Mouse (Mus musculus): ENCODE measurements around the gene Ampd3.

The Ampd3 gene

DNA sequence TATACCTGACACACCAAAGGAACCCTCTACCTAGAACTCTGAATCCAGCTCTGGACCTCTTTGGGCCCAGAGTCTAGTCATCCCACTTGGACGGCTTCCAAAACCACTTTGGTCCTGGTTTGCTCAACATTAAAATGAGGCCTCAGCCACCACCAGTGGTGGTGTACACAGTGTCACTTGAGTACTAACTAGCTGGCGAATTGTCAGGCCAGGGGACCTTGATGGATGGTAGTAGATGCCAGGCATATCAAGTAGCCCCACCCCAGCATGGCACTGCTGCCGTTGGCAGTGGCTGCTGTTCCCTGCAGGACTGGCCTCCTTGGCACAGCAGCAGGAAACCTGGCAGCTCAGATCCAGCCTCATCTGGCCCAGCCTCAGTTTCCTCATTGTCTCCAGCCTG lies 36.3 kb downstream of the Ampd3 start:
- no peak for DNase-seq

- no peak for DNase-seq
Observed at GRCm38 (mm10) chr7:110807460-110808030, 39.5 kb downstream of the Ampd3 start.

GRCm38 (mm10) chr7:110808962-110809361 lies 41.0 kb downstream of the Ampd3 start:
- DNase-seq = no peak

GRCm38 (mm10) chr7:110809585-110810557 lies 41.9 kb downstream of the Ampd3 start:
- no peak for DNase-seq

DNA sequence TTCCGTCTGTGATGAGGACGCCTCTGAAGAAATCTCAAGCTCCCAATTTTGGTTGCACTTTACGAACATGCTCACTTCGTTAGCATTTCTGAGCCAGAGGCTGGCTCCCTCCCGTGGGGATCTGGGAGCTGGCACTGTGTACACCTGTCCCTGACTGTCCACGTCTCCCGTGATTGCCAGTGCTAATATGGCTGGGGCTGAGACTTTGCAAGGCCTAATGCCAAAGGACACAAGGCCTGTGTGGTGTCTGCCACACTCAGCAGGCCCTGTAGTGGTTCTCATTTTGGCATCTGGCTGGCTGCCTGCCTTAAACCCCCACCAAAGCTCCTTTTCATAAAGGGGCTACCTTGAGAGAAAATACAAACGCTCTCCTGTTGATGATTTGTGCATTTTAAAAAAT lies 43.0 kb downstream of the Ampd3 start:
- DNase-seq = no peak

- DNase-seq = no peak
Observed at GRCm38 (mm10) chr7:110811529-110811928, 43.5 kb downstream of the Ampd3 start.

- no peak for DNase-seq
Observed at GRCm38 (mm10) chr7:110813983-110814382, 46.0 kb downstream of the Ampd3 start.

DNA sequence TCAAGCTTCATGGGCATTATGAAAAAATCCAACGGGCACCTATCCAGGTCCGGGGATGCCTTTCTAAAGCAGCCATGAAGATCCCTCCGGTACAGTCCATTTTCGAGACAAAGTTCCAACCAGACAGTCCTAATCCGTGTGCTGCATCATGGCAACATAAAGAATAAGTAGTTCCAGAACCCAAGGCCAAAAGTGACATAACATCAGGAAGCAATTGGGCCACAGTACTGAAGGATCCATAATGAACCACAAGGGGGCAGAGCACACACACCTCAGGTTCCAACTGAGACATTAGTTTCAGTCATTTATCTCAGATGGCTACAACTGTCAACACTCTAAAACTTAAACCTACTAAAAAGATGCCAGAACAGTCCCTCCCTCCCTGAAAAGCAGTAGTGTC lies 48.0 kb downstream of the Ampd3 start:
- DNase-seq = peak in 1 of 2 experiments; percentile 49

DNA sequence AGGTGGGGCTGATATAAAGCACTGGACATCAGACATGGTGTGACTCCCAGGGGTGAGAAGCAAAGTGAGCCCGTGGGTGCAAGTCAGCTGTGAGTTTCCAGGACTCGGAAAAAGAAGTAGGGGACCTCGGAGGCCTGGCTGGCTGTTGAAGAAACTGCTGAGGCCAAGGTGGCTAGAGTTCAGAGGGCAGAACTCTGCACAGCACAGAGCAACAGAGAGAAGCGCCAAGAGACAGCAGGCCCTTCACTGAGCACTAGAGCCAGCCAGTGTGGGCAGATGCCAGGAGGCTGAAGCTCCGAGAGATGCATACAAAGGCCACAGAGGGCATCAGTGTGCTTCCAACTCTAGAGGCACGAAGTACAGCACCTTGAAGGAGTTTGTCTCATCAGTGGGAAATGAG lies 50.2 kb downstream of the Ampd3 start:
- no peak for DNase-seq

GRCm38 (mm10) chr7:110818787-110819350 lies 50.9 kb downstream of the Ampd3 start:
- DNase-seq = no peak

DNA sequence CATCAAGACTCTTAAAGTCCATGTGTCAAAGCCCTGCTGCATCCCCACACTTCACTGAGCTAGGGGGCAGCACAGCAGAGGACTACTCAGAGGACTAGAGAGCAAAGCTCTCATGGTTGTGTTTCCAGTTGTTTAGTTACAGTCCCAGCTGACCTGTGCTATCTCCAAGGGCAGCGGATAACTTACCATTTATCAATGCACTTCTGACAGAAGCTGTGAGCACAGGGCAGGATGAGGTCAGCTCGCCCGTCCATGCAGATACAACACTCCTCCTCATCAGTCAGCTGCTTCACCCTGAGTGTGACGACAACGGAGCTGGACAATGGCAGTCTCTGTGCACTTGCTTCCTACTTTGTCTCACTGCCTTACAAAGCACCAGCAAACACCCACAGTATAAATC lies 53.1 kb downstream of the Ampd3 start:
- no peak for DNase-seq

DNA sequence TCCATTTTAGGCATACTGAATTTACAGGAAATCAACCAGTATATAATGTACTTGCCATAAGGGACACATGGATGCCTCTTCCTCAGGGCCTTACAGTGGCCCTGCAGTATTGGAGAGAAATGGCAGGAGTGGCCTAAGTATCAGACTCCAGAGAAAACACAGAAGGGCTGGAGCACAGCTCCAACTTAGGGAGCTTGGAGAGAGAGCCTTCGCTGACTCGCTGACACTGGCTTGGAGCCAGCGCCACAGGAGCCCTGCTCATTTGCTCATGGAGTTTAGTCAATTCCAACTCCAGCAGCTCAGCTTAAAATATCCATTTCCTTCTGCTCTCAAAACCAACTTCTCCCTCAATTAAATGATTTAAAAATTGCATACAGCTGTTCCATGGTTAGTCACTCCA lies 53.6 kb downstream of the Ampd3 start:
- DNase-seq = no peak

DNA sequence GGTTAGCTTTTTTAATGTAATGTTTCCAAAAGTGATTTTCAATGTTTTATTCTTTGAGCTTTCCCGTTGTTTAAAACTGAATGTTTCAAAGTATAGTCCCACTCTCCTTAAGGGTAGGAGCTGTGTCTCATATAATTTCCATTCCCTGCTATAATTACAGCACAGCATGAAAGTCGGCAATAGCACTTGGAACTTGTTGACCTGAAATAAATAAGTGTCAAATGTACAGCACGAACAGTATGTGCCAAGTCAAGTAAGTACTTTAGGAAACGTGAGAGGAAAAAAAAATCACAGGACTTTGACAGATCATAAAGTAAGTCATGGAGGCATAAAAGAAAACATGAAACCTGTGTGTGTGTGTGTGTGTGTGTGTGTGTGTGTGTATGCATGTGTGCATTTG lies 54.0 kb downstream of the Ampd3 start:
- no peak for DNase-seq

GRCm38 (mm10) chr7:110823076-110823475 lies 55.1 kb downstream of the Ampd3 start:
- DNase-seq = no peak

- no peak for DNase-seq
Observed at GRCm38 (mm10) chr7:110823593-110823992, 55.6 kb downstream of the Ampd3 start.

GRCm38 (mm10) chr7:110823995-110824953 lies 56.3 kb downstream of the Ampd3 start:
- no peak for DNase-seq

DNA sequence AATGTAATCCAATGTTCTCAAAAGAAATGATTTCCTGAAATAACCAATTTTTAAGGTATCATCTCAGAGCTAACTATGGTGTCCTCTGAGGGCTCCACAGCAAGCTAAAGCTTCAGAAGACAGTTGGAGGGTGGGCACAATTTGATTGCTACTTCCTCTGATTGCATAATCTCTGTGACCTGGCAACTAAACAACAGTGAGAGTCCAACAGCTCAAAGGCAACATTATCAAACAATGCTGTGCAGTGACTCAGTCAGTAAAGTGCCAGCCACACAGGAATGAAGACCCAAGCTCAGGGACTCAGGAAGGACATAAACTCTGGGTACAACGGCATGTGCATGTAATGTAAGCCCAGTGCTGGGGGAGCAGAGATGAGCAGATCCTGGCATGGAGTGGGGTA lies 65.0 kb downstream of the Ampd3 start:
- no peak for DNase-seq

- DNase-seq = no peak
Observed at GRCm38 (mm10) chr7:110834018-110834417, 66.0 kb downstream of the Ampd3 start.

DNA sequence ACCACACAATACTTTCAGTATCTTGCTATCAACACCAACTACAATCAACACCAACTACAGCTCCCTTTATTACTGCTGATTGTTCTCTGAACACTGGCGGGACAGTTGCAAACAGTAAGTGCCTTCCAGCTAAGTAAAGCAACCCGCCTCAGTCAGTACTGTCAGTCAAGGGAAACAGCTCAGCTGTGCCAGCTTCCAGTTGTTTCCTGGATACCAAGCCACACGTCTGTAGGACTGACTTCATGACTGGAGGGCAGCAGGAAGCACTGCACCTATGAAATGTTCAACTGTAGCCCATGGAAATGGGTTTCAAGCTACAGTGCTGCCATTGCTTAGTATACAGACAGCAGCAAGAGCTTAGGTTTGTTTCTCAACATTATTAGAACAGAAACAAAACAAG lies 66.5 kb downstream of the Ampd3 start:
- no peak for DNase-seq

GRCm38 (mm10) chr7:110840332-110840731 lies 72.3 kb downstream of the Ampd3 start:
- DNase-seq = peak in 1 of 2 experiments; percentile 11

- DNase-seq = peak; percentile 88 to 92
Observed at GRCm38 (mm10) chr7:110843916-110844874, 76.2 kb downstream of the Ampd3 start, which contains the start of gene Rnf141. TSS of gene Rnf141 (minus strand) at chr7:110844457.
